Mouse (Mus musculus) G1E (cell line): Measurements from ENCODE around the gene Rbms3.

Experiments used
- CTCF ChIP-seq: IDR thresholded peaks from 2 replicates; pipeline ENCODE4 v1.5.1; 2012; ENCODE audit warnings: low read depth, low read length, inconsistent platforms, mixed read lengths
- GATA1 ChIP-seq: IDR thresholded peaks from 2 replicates; pipeline ENCODE4 v1.6.1; 2012; ENCODE audit warnings: borderline replicate concordance, low read length, inconsistent platforms, mixed read lengths
- GATA2 ChIP-seq: IDR thresholded peaks from 2 replicates; pipeline ENCODE4 v1.6.1; 2012; ENCODE audit warnings: low read depth, low read length, inconsistent platforms, borderline replicate concordance
- POLR2AphosphoS5 ChIP-seq: IDR thresholded peaks from 2 replicates; pipeline ENCODE4 v1.6.1; 2012; ENCODE audit warnings: low read depth, low read length, inconsistent platforms; ENCODE audit not compliant: insufficient replicate concordance
- TAL1 ChIP-seq: conservative IDR thresholded peaks from 2 replicates; pipeline ENCODE4 v1.6.1; 2012; ENCODE audit warnings: low read depth, low read length, inconsistent platforms, mixed read lengths

DNA sequence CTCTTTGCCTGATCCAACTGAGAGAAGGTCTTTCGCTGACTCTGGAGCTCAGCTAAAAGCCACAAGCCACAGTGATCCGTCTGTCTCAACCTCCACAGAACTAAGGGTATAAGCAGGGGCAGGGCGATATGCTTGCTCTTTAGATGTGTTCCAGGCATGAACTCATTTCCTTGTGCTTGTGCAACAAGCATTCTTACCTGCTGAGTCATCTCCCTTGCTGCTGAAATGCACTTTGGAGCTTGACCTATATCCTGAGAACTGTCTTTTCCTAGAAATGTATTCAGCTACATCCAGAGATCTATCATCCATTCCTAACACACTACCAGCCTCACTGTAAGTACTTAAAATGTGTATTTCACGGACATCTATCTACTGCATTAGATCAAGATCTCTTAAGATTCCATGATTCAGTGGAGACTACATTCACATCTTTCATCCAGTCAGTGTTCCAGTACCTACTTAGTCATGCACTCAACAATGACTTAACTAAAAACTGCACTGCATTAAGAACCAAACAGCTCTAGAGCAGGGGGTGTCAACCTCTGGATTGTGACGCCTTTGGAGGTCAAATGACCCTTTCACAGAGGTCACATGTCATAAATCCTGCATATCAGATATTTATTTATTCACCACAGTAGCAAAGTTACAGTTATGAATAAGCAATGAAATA, 58.4 kb downstream of the Rbms3 start:
- TF ChIP-seq CTCF (no peak), GATA1 (no peak), TAL1 (no peak), POLR2AphosphoS5 (no peak), GATA2 (no peak)
